Mouse (Mus musculus): ENCODE measurements at regions not wholly inside any gene's neighbourhood (a gene's known extent, or its start where the extent isn't known, plus 50 kb on each side); places are given as distances from the start of the nearest gene placed in this dataset.
A peak's percentile ranks its signal among the peaks of the same experiment; 100 is the strongest.

DNA sequence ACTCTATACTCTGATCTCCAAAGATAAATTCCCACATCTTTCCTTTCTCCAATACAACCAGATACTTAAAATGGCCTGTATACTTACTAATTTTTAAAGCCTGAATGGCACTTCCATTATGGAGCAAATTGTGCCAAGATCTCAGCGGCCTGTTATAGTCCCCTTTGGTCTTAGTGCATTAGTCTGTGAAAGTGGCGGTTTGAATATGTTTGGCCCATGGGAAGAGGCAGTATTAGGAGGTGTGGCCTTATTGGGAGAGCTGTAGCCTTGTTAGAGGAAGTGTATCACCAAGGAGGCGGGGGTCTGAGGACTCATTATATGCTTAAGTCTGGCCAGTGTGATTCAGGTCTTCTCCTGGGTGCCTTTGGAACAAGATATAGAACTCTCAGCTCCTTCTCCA is 127.3 kb downstream of the Diras2 start:
- TF ChIP-seq POLR2A (IDR thresholded peaks at IDR 0.05; ENCODE audit: borderline replicate concordance, insufficient read depth, low read length) = no peak
- no peak for TF ChIP-seq CTCF (IDR thresholded peaks at IDR 0.05; ENCODE audit: borderline replicate concordance, insufficient read depth, low read depth, low read length)
- no peaks in the 10 kb centered on the region; the same call in 1 of the 2 replicates for H3K4me1 ChIP-seq (ENCODE audit: control insufficient read depth, insufficient read depth, low read length)
- H3K4me3 ChIP-seq (replicated peaks; ENCODE audit: insufficient read depth, low read depth, low read length) = no peak overlapping the region
- WGBS = 84% methylated on average over 3 of the region's 3 CpGs
- H3K27ac ChIP-seq (ENCODE audit: insufficient read depth, low read length) = no peak overlapping the region
- no peaks in the 10 kb centered on the region for H3K27me3 ChIP-seq (ENCODE audit: control insufficient read depth, insufficient read depth, low read length)
- DNase-seq = no peak

DNA sequence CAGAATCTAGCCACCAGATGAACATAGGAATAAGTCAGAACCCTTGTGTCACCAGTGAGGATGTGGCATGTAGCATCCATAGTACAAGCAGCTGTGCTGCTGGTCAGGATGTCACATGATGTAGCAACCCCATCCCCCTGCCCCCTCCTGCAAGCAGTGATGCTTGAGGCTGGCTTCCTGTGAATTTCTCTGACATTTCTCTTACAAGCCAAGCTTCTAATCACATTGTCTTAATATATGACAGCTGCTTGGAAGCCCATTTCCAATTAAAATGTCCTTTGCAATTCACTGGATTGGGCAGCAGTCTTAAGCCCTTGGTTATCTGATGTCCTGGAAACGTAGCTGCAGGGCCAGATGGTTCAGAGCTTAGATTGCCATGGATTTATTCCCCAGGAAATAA is 114.8 kb downstream of the Diras2 start:
- Histone ChIP-seq H3K27ac (ENCODE audit: insufficient read depth, low read length) (no peak overlapping the region), H3K4me1 (ENCODE audit: control insufficient read depth, insufficient read depth, low read length) (peaks cover 5% of the 10 kb centered on the region; the same call in 1 of the 2 replicates), H3K4me3 (replicated peaks; ENCODE audit: insufficient read depth, low read depth, low read length) (no peak overlapping the region), H3K27me3 (ENCODE audit: control insufficient read depth, insufficient read depth, low read length) (no peaks in the 10 kb centered on the region)
- no peak for TF ChIP-seq POLR2A (IDR thresholded peaks at IDR 0.05; ENCODE audit: borderline replicate concordance, insufficient read depth, low read length)
- TF ChIP-seq CTCF (IDR thresholded peaks at IDR 0.05; ENCODE audit: borderline replicate concordance, insufficient read depth, low read depth, low read length) = no peak
- peak in 1 of 2 experiments; percentile 38 for DNase-seq
- 15% methylated on average over 1 of the region's 1 CpGs for WGBS

DNA sequence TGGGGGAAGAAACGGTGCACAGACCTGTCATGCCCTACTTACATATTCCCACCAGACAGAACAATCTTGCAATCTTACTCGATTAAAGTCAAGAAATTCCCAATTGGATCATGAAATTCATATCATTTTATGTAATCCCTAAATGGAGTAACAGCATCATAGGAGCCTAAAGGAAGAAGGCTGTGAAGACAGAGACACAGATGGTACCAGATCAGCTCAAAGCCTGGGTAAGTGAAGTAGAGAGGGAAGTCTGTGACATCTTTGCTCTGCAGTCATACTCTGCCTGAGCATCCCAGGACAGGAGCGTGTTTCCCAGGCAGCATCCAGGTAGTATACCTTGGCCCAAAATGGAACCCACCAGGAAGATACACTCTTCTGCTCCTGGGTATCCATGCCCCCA is 108.6 kb downstream of the Diras2 start:
- no peak for DNase-seq
- Histone ChIP-seq H3K4me1 (ENCODE audit: control insufficient read depth, insufficient read depth, low read length) (no peaks in the 10 kb centered on the region), H3K27me3 (ENCODE audit: control insufficient read depth, insufficient read depth, low read length) (no peaks in the 10 kb centered on the region), H3K4me3 (replicated peaks; ENCODE audit: insufficient read depth, low read depth, low read length) (no peak overlapping the region), H3K27ac (ENCODE audit: insufficient read depth, low read length) (no peak overlapping the region)
- TF ChIP-seq CTCF (IDR thresholded peaks at IDR 0.05; ENCODE audit: borderline replicate concordance, insufficient read depth, low read depth, low read length) (no peak), POLR2A (IDR thresholded peaks at IDR 0.05; ENCODE audit: borderline replicate concordance, insufficient read depth, low read length) (no peak)
- 90% methylated on average over 3 of the region's 3 CpGs for WGBS

DNA sequence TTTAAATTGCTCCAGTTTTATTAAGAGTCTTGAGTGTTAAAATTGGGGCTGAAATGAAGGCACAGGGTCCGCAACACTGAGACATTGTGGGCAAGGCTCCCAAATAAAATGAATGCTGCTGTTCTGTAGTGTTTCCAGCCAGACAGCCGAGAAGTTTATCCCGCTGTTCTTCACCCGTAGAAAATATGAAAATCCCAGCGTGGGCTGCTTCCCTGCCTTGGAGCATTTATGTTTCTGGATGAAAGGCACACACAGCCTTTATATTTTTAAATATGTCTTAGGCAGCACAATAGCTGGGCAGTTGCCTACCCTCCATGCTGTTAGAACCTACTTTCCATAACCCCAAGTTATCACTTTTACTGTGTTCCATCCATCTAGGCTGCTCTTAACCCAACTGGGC is 102.6 kb downstream of the Diras2 start:
- DNase-seq = no peak
- H3K4me1 ChIP-seq (ENCODE audit: control insufficient read depth, insufficient read depth, low read length) = no peaks in the 10 kb centered on the region
- 81% methylated on average over 5 of the region's 5 CpGs for WGBS

DNA sequence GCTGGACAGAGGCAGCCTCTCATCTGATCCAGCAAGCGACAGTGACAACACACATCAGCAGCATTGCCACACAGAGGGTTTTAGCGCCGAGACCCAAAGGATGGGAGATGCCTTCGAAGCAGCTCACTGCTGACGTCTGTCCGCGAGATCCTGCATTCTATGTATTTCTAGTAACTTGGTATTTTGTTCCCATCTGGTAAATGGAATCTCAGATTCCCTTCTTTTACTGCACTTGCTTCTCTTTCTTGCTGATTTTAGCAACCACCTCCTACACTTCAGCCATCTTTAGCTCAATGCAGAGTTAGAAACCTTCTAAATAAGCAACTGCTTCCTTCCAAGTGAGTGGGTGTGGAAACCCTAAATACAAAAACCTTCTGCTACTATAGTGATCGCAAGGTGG is 94.3 kb downstream of the Diras2 start:
- Histone ChIP-seq H3K27ac (ENCODE audit: insufficient read depth, low read length) (no peak overlapping the region), H3K27me3 (ENCODE audit: control insufficient read depth, insufficient read depth, low read length) (no peaks in the 10 kb centered on the region), H3K4me1 (ENCODE audit: control insufficient read depth, insufficient read depth, low read length) (no peaks in the 10 kb centered on the region), H3K4me3 (replicated peaks; ENCODE audit: insufficient read depth, low read depth, low read length) (no peak overlapping the region)
- TF ChIP-seq CTCF (IDR thresholded peaks at IDR 0.05; ENCODE audit: borderline replicate concordance, insufficient read depth, low read depth, low read length) (no peak), POLR2A (IDR thresholded peaks at IDR 0.05; ENCODE audit: borderline replicate concordance, insufficient read depth, low read length) (no peak)
- no peak for DNase-seq
- WGBS = 95% methylated on average over 8 of the region's 8 CpGs

More for the DNA sequence above, 102.6 kb downstream of the Diras2 start:
- H3K27me3 ChIP-seq (ENCODE audit: control insufficient read depth, insufficient read depth, low read length) = no peaks in the 10 kb centered on the region
- H3K4me3 ChIP-seq (replicated peaks; ENCODE audit: insufficient read depth, low read depth, low read length) = no peak overlapping the region
- no peak for TF ChIP-seq POLR2A (IDR thresholded peaks at IDR 0.05; ENCODE audit: borderline replicate concordance, insufficient read depth, low read length)
- no peak for TF ChIP-seq CTCF (IDR thresholded peaks at IDR 0.05; ENCODE audit: borderline replicate concordance, insufficient read depth, low read depth, low read length)
- no peak overlapping the region for H3K27ac ChIP-seq (ENCODE audit: insufficient read depth, low read length)

DNA sequence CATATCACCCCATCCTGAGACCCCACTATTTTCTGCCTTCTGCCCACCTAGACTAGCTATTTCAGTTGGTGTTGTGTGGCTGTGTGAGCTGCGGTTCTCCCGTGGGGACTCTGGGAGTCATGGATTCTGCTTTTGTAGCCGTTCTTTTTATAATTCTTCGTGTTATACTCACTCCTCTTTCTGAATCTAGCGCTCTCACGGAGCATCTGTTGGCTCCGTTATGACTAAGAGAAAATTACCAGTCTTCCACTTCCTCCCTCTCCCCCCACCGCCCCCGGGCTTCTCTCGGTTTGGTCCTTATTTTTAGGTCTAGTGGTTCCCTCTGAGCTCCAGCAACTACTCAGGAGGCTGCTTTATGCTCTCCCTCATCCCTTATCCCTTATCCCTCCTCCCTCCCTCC is 85.6 kb downstream of the Diras2 start:
- no peaks in the 10 kb centered on the region for H3K27me3 ChIP-seq (ENCODE audit: control insufficient read depth, insufficient read depth, low read length)
- no peak overlapping the region for H3K27ac ChIP-seq (ENCODE audit: insufficient read depth, low read length)
- no peaks in the 10 kb centered on the region for H3K4me1 ChIP-seq (ENCODE audit: control insufficient read depth, insufficient read depth, low read length)
- no peak for DNase-seq
- no peak overlapping the region for H3K4me3 ChIP-seq (replicated peaks; ENCODE audit: insufficient read depth, low read depth, low read length)
- TF ChIP-seq CTCF (IDR thresholded peaks at IDR 0.05; ENCODE audit: borderline replicate concordance, insufficient read depth, low read depth, low read length) = no peak
- no peak for TF ChIP-seq POLR2A (IDR thresholded peaks at IDR 0.05; ENCODE audit: borderline replicate concordance, insufficient read depth, low read length)
- 87% methylated on average over 10 of the region's 10 CpGs for WGBS

DNA sequence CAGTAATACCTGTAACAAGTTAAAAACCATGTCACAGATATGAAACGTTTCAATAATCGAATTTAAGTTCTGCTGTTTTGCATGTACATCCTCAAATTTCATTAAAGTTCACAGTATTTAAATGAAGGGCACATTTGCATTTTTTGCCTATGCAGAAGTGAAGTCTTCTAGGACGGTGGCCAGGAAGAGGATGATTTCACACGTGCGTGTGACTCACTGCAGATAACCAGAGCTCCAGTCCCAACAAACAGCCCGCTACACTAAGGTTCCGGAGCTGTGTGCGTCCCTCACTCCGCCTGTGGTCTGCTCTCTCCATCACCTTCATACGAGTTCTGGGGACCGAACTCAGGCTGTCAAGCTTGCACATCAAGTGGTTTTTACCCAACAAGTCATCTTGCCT is 82.2 kb downstream of the Diras2 start:
- WGBS = 89% methylated on average over 11 of the region's 11 CpGs
- no peak for DNase-seq
- TF ChIP-seq CTCF (IDR thresholded peaks at IDR 0.05; ENCODE audit: borderline replicate concordance, insufficient read depth, low read depth, low read length) = no peak
- TF ChIP-seq POLR2A (IDR thresholded peaks at IDR 0.05; ENCODE audit: borderline replicate concordance, insufficient read depth, low read length) = no peak
- no peak overlapping the region for H3K4me3 ChIP-seq (replicated peaks; ENCODE audit: insufficient read depth, low read depth, low read length)
- H3K27ac ChIP-seq (ENCODE audit: insufficient read depth, low read length) = no peak overlapping the region
- H3K4me1 ChIP-seq (ENCODE audit: control insufficient read depth, insufficient read depth, low read length) = peaks cover under 1% of the 10 kb centered on the region; the same call in 1 of the 2 replicates
- no peaks in the 10 kb centered on the region for H3K27me3 ChIP-seq (ENCODE audit: control insufficient read depth, insufficient read depth, low read length)

DNA sequence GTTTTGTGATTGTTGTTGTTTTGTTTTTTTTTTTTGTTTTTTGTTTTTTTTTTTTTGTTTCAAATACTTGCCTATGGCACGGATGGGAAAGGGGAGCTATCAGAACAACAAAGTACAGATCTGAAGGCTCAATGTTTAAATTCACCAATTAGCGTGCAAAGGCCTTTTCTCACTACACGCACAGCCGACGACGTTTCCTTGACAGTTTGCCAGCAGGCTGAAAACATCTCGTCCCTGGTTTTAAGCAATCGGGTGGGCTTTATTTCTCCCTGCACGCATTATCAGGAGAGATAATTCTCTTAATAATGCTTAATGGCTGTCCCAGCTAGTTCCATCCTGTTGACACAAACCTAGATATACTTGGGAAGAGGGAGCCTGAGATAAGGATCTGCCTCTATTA is 79.6 kb downstream of the Diras2 start:
- DNase-seq = no peak
- H3K27me3 ChIP-seq (ENCODE audit: control insufficient read depth, insufficient read depth, low read length) = no peaks in the 10 kb centered on the region
- no peak overlapping the region for H3K4me3 ChIP-seq (replicated peaks; ENCODE audit: insufficient read depth, low read depth, low read length)
- H3K4me1 ChIP-seq (ENCODE audit: control insufficient read depth, insufficient read depth, low read length) = peaks cover 23% of the 10 kb centered on the region
- TF ChIP-seq CTCF (IDR thresholded peaks at IDR 0.05; ENCODE audit: borderline replicate concordance, insufficient read depth, low read depth, low read length) = no peak
- TF ChIP-seq POLR2A (IDR thresholded peaks at IDR 0.05; ENCODE audit: borderline replicate concordance, insufficient read depth, low read length) = no peak
- H3K27ac ChIP-seq (ENCODE audit: insufficient read depth, low read length) = no peak overlapping the region
- 66% methylated on average over 9 of the region's 9 CpGs for WGBS
